Mouse (Mus musculus) megakaryocyte, embryonic 14.5 days (primary cell): ENCODE measurements around the gene Mroh2a.

Experiments used
- FLI1 ChIP-seq: IDR thresholded peaks from 2 replicates; pipeline ENCODE4 v1.6.1; 2012; ENCODE audit warnings: low read length, inconsistent platforms, mixed read lengths
- GATA1 ChIP-seq: IDR thresholded peaks from 3 replicates; pipeline ENCODE4 v1.6.1; 2012; ENCODE audit warnings: mixed read lengths, low read length, inconsistent platforms, borderline replicate concordance

DNA sequence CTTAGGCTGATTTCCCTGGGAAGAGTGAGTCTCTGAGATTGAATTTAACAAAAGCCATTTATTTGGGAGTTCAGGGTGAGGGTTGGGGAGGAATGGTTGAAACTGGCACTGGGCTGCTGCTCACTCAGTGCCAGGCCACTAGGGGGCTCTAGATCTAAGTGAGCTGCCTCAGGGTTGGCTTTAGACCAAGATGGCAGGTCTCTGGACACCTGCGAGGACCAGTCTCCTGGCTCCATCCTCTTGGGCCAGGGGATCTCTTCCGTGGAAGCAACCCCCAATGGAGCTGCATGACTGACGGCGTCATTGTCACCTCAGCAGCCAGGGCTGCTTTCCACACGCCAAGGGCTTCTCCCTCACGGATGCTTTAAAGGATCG, 58.1 kb downstream of the Mroh2a start:
- no peak for TF ChIP-seq GATA1
- no peak for TF ChIP-seq FLI1
